Mouse (Mus musculus): ENCODE measurements around the gene Rab34.

DNA sequence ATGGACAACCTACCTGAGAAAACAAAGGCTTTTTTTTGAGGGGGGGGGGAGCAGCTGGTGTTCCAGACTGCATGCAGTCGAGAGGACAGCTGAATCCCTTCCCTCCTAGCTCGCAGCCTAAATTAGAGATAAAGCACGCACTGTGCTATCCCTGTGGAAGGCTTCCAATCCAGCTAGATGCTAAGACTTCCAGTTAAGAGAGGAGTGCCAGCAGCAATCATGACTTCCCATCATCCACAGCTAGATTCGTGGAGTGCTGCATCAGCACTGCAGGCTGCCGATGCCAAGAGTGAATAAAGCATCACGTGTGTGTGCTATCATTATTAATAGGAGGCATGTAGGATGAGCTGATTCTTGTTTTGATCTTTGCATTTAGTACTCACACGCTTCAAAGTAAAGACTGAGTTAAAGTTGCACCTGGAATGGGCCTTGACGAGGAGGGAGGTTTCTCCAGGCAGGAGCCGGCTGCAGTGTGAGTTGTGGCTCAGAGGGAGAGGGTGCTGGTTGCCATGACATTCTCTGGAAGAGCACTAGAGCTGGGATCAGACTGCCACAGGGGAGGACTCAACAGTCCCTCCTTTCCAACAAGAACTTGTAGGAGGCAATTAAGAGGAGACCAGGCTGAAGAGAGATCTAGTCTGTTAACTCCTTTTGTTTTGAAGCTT lies 52.1 kb downstream of the Rab34 start:
- TF ChIP-seq CTCF (IDR thresholded peaks at IDR 0.05; ENCODE audit: low read depth, low read length) (no peak), TAL1 (conservative IDR thresholded peaks at IDR 0.05; ENCODE audit: low read depth, low read length) (no peak), GATA1 (IDR thresholded peaks at IDR 0.05; ENCODE audit: borderline replicate concordance, low read length) (no peak)

Measured in G1E (cell line).